Mouse (Mus musculus): Measurements from ENCODE around the gene Nhsl1.

GRCm38 (mm10) chr10:18420259-18421000 lies 101.6 kb downstream of the Nhsl1 start:
- no peak for TF ChIP-seq POLR2A (IDR thresholded peaks at IDR 0.05; ENCODE audit: low read depth, low read length)
- TF ChIP-seq CTCF (IDR thresholded peaks at IDR 0.05; ENCODE audit: extremely low read depth, insufficient read depth, insufficient read length, insufficient replicate concordance) = no peak
